Mouse (Mus musculus) spleen, postnatal 36 days (tissue): ENCODE results near the gene Spsb2.
A peak's percentile ranks its signal among the peaks of the same experiment; 100 is the strongest.
"Not testable (repeated sequence)": the region's sequence is repeated elsewhere in the genome, so short reads cannot be mapped to it uniquely, and the experiment has no call there.

Experiments used
- DNase-seq, 2 experiments: peaks; one replicate each; pipeline ENCODE4 v3.0.0; 2022; ENCODE audit warnings: low spot score in 2 of 2, mixed read lengths in 1 of 2

The Spsb2 gene

DNA sequence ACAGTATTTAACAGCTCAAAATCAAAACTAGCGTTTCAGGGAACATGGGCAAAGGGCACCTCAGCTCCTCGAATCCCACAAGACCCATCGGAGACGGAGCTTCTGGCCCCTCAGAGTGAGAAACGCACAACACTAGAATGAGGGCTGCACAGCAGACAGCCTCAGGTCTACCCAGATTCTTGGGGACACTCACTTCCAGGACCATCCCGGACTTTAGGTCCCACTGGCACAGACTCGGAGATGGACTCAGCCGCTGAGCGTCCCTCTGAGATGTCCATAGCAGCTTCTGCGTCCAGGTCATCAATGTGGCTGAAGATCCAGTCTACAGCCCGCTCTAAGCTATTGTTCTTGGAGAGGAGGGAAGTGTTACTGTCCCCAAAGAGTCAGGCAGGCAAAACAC, 8.7 kb downstream of the Spsb2 start:
- DNase-seq, result no peak

DNA sequence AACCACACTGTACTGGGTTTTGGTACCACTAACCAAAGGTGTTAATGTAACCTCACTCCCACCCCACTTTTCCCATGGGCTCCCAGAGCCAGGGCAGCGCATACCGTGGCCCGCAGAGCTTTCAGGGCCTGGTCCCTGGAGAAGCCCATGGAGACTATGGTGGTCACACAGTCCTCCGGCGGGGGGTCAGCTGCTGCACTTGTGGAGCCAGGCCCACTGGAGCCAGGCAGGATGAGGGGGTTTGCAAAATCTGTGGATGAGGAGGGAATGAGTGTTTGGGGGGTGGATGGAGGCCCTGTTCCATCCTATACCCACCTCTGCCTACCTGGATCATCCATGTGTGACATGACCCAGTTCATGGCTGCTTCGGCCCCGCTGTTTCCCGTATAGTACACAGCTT, 9.1 kb downstream of the Spsb2 start:
- DNase-seq, result no peak

GRCm38 (mm10) chr6:124817971-124818370, 9.5 kb downstream of the Spsb2 start:
- no peak for DNase-seq

DNA sequence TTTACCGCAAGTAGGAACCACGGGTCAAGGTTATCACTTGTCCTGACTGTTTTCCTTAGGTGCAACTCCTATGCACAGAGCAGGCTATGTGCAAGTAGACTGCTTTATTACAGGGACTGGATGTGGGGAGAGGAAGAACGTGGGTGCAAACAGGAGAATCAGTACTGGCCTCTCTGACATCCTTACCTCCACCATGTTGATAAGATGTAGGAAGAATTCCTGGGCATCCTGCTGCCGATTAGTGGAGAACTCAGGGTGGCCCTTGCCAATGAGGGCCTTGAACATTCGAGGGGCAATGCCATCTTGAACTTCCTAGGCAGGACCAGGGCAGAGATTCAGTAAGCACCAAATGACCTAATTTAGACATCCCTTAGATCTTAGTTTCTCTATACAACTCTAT, 12.4 kb downstream of the Spsb2 start:
- DNase-seq, result no peak

- DNase-seq, result no peak
Measured at GRCm38 (mm10) chr6:124822049-124822448, 13.6 kb downstream of the Spsb2 start.

GRCm38 (mm10) chr6:124828101-124828592, 19.7 kb downstream of the Spsb2 start:
- DNase-seq, result peak; percentile 26 to 37

DNA sequence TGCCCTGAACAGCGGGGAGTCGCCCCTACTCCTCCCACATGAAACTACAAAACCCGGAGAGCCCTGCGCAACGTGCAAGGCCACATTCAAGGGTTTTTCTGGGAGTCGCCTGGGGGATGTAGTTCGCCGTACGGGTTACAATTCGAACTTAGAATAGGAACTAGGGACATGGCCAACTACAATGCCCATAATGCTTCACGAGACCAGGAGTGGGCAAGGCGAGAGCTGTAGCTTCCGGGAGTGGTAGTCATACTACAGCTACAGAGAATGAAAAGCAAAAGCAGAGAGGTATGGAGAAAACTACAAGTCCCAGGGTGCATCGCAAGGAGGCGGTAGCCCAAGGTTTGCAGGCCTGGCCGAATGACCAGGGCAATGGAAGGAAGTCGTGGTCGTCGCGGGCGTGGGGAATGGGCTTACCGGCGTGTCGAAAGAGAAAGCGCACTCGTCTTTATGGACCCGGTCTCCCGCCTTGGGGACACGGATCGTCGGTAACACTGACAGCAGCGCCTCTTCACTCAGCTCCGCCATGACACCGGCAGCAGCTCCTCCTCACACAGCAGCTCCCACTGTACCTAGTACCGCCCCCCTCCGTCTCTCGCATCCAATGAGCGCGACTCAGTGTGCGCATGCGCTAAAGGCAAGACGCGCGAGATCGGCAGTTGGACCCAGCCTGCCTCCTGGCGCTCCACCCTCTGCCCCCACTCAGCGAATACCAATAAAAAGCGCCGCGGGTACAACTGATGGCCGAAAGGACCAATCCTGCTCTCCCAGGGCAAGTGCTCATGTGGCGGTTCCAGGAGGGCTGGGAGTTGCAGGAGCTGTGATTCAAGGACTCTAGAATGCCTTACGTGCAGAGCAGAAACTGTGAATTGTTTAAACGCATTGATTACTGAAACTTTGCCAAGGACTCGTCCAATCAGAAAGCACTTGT, 20.7 kb downstream of the Spsb2 start, which contains the start of the genes Usp5 and Cdca3:
TSS of gene Usp5 (minus strand) at position 617 of the 931 bp plus-strand sequence.
TSS of gene Cdca3 (plus strand) at position 680 of the 931 bp plus-strand sequence.
- DNase-seq, result peak; percentile 100

DNA sequence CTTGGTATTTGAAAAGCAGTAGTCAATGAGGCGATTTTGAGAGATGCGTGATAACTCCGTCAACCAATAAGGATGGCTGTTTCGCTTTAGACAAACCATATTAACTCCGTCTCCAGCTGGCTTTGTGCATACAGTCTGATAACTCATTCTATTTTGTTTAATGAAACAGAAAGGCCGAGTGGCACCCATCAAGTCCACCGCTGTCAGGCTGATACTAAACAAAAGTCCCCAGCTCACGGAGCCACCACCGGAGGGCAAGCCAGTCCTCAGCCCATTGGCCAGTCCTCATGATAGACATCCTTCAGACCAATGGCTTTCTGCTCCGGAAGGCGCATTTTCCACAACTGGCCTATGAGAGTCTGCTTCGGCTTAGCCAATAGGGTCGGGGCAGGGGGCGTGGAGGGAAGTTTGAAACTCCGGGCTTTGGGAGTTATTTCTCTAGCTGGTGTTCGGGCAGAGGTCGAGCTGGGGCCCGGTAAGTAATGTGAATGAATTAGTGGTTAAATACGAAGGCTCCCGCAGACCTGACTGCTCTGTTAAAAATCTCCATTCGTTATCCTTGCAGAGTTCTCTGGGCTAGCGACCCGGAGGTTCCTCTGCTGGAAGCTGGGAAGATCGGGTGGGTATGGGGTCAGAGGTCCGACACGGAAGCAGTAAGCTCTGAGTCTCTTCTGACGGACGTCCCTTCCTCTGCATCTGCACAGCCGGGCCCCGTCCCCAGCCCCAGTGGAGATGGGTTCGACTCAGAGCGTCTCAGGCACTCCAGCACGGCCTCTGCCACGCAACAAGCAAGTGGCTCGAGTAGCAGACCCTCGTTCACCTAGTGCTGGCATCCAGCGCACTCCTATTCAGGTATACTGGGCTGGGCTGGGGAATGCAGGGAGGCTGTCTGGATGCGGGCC, 21.6 kb downstream of the Spsb2 start:
- peak; percentile 93 to 95 for DNase-seq

- DNase-seq, result not testable (repeated sequence)
Measured at GRCm38 (mm10) chr6:124831199-124831598, 22.7 kb downstream of the Spsb2 start.

DNA sequence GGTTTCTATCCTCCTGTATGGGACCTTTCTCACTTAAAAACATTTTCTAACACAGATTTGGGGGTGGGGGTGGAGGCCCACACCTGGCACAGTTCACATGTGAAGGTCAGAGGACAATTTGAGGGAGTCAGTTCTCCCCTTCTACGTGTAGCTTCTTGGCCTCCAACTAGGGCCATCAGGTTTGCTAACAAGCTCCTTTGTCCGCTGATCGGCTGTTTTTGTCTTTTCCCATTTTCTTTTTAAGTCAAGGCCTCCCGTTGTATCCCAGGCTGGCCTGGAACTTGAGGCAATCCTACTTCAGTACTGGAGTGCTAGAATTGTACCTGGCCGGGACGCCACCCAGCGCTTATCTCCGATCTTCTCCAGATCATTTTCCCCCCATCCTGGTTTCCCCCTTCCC, 23.2 kb downstream of the Spsb2 start:
- no peak for DNase-seq

DNA sequence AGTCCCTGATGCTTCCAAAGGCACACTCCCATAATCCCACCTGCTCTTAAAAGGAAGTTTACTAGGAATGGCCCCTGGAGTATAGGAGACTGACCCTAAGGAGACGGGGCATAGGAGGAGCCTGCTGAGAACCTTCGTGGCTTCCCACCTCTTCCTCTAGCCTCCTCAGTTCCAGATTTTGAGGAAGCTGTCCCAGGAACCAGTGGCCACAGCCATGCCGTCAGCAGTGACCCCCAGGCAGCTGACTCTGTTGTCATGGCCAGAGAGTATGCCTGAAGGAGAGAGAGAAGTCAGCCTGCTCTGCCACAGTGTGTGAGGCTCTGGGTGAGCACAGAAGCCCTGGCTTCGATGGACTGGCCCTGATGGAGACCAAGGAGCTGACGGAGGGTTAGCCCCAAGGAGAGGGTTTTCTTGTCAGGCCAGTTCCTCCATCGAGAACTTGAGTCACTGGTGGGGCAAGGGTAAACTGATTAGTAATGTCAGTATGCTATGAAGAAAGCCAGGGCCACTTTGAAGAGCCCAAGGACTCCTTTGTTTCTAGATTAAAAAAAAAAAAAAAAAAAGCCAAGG, 26.1 kb downstream of the Spsb2 start:
- no peak for DNase-seq

GRCm38 (mm10) chr6:124835531-124835930, 27.1 kb downstream of the Spsb2 start:
- DNase-seq, result no peak

DNA sequence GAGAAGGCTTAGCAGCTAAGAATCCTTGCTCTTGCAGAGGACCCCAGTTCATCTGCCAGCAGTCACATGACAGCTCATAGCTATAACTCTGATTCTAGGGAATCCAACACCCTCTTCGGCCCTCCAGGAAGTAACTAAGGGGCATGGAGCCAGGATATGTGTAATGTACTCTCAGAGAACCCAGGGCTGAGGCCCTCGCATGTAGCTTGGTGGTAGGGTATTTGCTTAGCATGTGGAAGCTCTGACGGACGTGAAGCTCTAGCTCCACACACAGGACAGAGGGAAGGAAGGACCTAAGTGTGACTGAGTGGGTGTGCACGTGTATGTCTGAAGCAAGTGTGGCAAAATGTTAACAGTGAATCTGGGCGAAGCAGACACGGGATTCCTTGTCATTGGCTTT, 27.9 kb downstream of the Spsb2 start:
- DNase-seq, result no peak

DNA sequence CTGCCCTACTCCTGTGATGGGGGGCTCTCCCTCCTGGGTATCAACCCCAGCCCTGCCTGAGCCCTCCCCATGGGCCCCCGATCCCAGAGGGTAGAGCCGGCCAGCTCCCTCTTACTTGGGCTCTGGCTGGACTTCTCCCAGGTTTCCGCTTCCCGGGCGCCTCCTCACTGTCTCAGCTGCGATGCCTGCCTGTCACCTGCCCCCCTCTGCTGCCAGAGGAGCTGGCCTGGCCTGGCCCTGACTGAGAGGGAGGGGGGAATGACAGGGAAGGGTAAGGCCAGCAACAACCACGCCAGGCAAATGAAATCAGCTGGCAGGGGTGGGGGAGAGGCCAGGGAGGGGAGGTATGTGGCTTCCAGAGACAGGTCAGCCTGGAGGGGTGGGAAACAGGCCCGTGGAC, 31.3 kb downstream of the Spsb2 start:
- no peak for DNase-seq

DNA sequence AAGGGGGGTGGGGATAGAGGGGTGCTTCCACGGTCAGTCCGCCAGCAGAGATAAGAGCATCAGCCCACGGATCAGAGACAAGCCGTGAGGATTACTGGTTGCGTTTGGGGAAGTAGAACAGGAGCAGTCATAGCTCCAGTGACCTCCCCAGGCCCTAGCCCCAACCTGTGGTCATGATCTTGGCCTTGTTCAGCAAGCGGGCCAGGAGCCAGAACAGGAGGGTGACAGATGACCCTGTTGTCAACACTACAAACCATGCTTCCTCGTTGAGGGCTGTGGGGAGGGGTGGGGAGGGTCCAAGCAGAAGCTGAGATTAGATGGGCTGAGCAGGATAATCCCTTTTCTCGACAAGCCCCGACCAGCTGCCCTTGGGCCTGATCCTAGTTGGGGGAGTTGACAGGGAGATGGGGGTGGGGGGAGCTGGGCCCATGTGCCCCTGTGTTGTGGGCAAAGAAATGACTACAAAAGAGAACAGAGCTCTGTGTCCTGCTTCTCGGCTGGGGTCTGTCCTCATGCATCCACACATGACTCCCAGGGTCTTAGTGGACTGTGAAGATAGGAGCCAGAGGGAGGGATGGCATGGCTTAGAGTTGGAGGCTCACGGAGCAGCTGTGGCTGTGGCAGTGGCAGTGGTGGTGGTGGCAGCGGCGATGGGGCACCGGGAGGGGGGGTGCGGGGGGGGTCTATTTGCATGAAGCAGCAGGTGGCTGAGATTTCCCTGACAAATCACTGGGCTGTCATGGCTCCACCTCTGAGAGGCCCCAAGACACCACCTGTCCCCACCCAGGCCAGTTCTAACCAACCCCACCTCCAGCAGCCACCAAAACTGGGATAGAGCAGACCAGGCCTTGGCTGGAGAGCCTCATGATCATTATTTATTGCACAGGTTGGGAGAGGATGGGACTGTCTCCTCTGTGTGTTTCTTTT, 32.0 kb downstream of the Spsb2 start, which contains the start of gene Gnb3:
TSS of gene Gnb3 (minus strand) at position 35 of the 927 bp plus-strand sequence.
- peak; percentile 40 to 43 for DNase-seq

DNA sequence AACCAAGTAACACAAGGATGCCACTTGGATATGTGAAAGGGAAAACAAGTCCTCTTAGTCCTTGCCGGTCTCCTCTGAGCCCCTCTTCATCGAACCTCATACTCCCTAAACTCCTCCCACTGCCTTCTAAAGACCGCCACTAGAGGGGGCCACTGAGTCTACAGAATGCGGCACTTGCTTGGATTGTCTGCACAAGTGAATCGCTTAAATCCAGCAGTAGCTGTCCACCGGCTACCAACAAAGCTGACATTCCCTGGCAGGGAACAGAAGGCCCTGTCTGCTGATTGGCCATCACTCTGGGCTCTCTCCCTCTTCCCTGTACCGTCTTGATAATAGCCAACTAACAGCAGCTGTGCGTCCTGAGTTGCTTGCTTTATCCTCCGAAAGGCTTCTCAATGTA, 38.8 kb downstream of the Spsb2 start:
- DNase-seq, result peak; percentile 76 to 84

DNA sequence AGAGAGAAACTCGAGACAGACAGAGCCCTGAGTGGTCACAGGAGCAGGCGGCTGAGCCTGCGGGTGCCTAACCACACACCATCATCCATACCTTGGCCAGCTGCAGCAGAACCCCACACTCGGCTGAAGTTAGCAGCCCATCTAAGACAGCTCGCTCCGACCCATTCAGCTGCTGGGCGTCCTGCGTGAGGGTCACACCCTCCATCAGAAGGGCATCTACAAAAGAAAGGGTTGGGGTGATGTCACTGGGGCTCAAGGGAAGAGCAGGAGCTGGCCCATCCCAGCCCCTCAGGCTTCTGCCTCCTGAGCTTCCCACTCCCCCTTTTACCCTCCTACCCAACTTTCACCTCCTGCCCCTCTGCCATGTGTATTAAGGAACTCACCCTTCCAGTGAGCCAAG, 42.1 kb downstream of the Spsb2 start:
- no peak for DNase-seq

GRCm38 (mm10) chr6:124854647-124855046, 46.2 kb downstream of the Spsb2 start:
- no peak for DNase-seq

GRCm38 (mm10) chr6:124856321-124856720, 47.9 kb downstream of the Spsb2 start:
- no peak for DNase-seq
